Mouse (Mus musculus) ovary, postnatal 10 days (tissue): ENCODE data around the gene Sec24d.

Experiments used
- DNase-seq: peaks from one replicate; pipeline ENCODE4 v3.0.0; 2022; ENCODE audit warnings: low spot score

Gene Sec24d

GRCm38 (mm10) chr3:123266753-123267651, at the start of gene Sec24d:
Sec24d (plus strand) TSS chr3:123267455.
- DNase-seq, result peak; percentile 57

- no peak for DNase-seq
These were observed 48.6 kb upstream of the Sec24d start for GRCm38 (mm10) chr3:123218646-123219045.

GRCm38 (mm10) chr3:123227276-123227675, 40.0 kb upstream of the Sec24d start:
- no peak for DNase-seq

- no peak for DNase-seq
These were observed 35.6 kb upstream of the Sec24d start for GRCm38 (mm10) chr3:123231639-123232038.

GRCm38 (mm10) chr3:123234191-123234836, 32.9 kb upstream of the Sec24d start:
- peak; percentile 7 for DNase-seq

- no peak for DNase-seq
These were observed 31.8 kb upstream of the Sec24d start for GRCm38 (mm10) chr3:123235495-123235894.

- DNase-seq, result peak; percentile 36
These were observed 31.3 kb upstream of the Sec24d start, which contains the start of gene Synpo2 for GRCm38 (mm10) chr3:123235921-123236320. Synpo2 (minus strand) TSS chr3:123236149.

GRCm38 (mm10) chr3:123237039-123237438, 30.2 kb upstream of the Sec24d start:
- no peak for DNase-seq

GRCm38 (mm10) chr3:123237446-123237845, 29.8 kb upstream of the Sec24d start:
- no peak for DNase-seq

GRCm38 (mm10) chr3:123244376-123244775, 22.9 kb upstream of the Sec24d start:
- DNase-seq, result no peak

GRCm38 (mm10) chr3:123245646-123246045, 21.6 kb upstream of the Sec24d start:
- DNase-seq, result no peak

GRCm38 (mm10) chr3:123256181-123257101, 10.8 kb upstream of the Sec24d start:
- DNase-seq, result no peak

GRCm38 (mm10) chr3:123258709-123259108, 8.5 kb upstream of the Sec24d start:
- no peak for DNase-seq

- no peak for DNase-seq
These were observed 2.5 kb upstream of the Sec24d start for GRCm38 (mm10) chr3:123264706-123265105.

GRCm38 (mm10) chr3:123267741-123268201, 516 bp downstream of the Sec24d start:
- DNase-seq, result peak; percentile 32

- DNase-seq, result no peak
These were observed 15.8 kb downstream of the Sec24d start for GRCm38 (mm10) chr3:123282866-123283615.

GRCm38 (mm10) chr3:123284284-123284683, 17.0 kb downstream of the Sec24d start:
- no peak for DNase-seq

- no peak for DNase-seq
These were observed 18.4 kb downstream of the Sec24d start for GRCm38 (mm10) chr3:123285649-123286048.

- no peak for DNase-seq
These were observed 21.8 kb downstream of the Sec24d start for GRCm38 (mm10) chr3:123288856-123289570.

- no peak for DNase-seq
These were observed 24.4 kb downstream of the Sec24d start for GRCm38 (mm10) chr3:123291670-123292069.
